Mouse (Mus musculus): ENCODE data around the gene Parp3.

DNA sequence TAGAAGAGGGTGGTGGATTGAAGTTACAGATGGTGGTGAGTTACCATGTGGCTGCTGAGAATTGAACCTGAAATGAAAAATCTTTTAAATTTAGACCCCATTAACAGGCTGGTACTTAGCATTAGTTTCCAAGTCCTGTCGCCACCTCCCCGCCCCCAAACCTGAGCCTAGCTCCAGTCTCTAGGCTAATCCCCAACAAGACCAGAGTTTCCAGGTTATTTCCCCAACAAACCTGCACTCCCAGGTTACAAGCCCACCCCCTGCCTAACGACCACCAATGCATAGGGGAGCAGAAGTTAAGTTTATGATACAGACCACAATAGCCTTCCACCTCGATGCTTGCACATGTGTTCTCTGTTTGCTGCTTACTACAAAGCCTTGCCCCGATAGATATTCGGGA lies 36.8 kb upstream of the Parp3 start:
- no peak for TF ChIP-seq MAX (IDR thresholded peaks at IDR 0.05; ENCODE audit: low read length)
- no peak for TF ChIP-seq ETS1 (IDR thresholded peaks at IDR 0.05; ENCODE audit: low read depth, low read length)
- TF ChIP-seq TCF12 (IDR thresholded peaks at IDR 0.05; ENCODE audit: low read depth, low read length): no peak
- no peak for TF ChIP-seq EP300 (IDR thresholded peaks at IDR 0.05; ENCODE audit: low read depth in 1 of 2, low read length in 2 of 2)
- TF ChIP-seq CTCF (IDR thresholded peaks at IDR 0.05 in 2 of 3, conservative IDR thresholded peaks at IDR 0.05 in 1 of 3; ENCODE audit: control insufficient read depth in 1 of 3, insufficient read depth in 1 of 3, low read depth in 2 of 3, low read length in 3 of 3, poor library complexity in 1 of 3, severe bottlenecking in 1 of 3): no peak
- no peak for TF ChIP-seq MAFK (IDR thresholded peaks at IDR 0.05; ENCODE audit: borderline replicate concordance, low read depth, low read length)
- TF ChIP-seq NRF1 (IDR thresholded peaks at IDR 0.05; ENCODE audit: insufficient read depth, low read depth, low read length, poor library complexity, severe bottlenecking): no peak
